Mouse (Mus musculus) heart, postnatal 0 days (tissue): ENCODE measurements around the gene Epha6.

Experiments
- CTCF ChIP-seq: IDR thresholded peaks from 2 replicates; pipeline ENCODE4 v1.5.1; 2016; ENCODE audit warnings: antibody characterized with exemption, control low read depth, low read depth
- EP300 ChIP-seq: IDR thresholded peaks from 2 replicates; pipeline ENCODE4 v1.6.1; 2016; ENCODE audit warnings: antibody characterized with exemption, low read depth

DNA sequence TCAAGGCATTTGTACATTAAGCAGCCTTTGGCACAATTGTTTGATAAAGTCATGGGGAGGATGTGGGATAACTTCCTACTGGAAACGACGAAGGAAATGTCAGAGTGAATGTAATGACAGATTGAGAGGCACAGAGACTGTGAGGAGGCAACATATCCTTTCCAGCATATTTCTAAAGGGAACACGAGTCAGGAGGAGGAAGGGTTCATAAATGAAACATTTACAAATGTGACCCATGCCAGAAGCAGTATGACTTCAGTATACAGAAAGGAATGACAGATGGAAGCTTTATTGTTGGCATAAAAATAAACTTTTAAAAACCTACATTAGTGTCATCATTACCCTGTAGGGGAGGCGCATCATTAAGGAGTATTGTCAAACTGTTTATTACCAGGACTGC lies 60.9 kb downstream of the Epha6 start:
- TF ChIP-seq CTCF (no peak), EP300 (no peak)
